Mouse (Mus musculus) myocyte (in vitro differentiated cells): ENCODE data around the gene Gm49380. TPM values are rescaled to one million over a fixed set of nuclear protein-coding genes. Genes with fewer than 3 reads are reported as not detected.

ENCODE experiments used
- H3K27me3 ChIP-seq: one replicate; pipeline ENCODE4 v1.6.1; 2011; ENCODE audit not compliant: control insufficient read depth, insufficient read depth, insufficient read length
- H3K36me3 ChIP-seq: one replicate; pipeline ENCODE4 v1.6.1; 2011; ENCODE audit not compliant: control insufficient read depth, insufficient read depth
- H3K4me2 ChIP-seq: one replicate; pipeline ENCODE4 v1.6.1; 2011; ENCODE audit warnings: low read depth, control low read depth
- H3K4me3 ChIP-seq: one replicate; pipeline ENCODE4 v1.5.1; 2011; ENCODE audit warnings: mild to moderate bottlenecking, control low read depth, moderate library complexity
- H3K79me2 ChIP-seq: one replicate; pipeline ENCODE4 v1.6.1; 2011; ENCODE audit not compliant: control insufficient read depth, insufficient read depth
- H3ac ChIP-seq: one replicate; pipeline ENCODE4 v1.6.1; 2011; ENCODE audit not compliant: control insufficient read depth, insufficient read length
- CEBPB ChIP-seq: IDR thresholded peaks from 2 replicates; pipeline ENCODE4 v1.6.1; 2011; ENCODE audit warnings: mild to moderate bottlenecking, moderate library complexity; ENCODE audit not compliant: poor library complexity, insufficient read depth, severe bottlenecking
- E2F4 ChIP-seq: IDR thresholded peaks from one replicate; pipeline ENCODE4 v1.6.1; 2011; ENCODE audit warnings: mild to moderate bottlenecking, control low read depth, moderate library complexity; ENCODE audit not compliant: insufficient read depth
- MAX ChIP-seq: IDR thresholded peaks from one replicate; pipeline ENCODE4 v1.6.1; 2011; ENCODE audit warnings: low read depth, mild to moderate bottlenecking, control low read depth
- MYOD1 ChIP-seq, 3 experiments: IDR thresholded peaks; one replicate each; pipeline ENCODE4 v1.6.1; 2011; ENCODE audit warnings: control low read depth in 2 of 3, low read depth in 2 of 3, mild to moderate bottlenecking in 2 of 3, moderate library complexity in 1 of 3; ENCODE audit not compliant: insufficient read length in 2 of 3, control insufficient read depth in 1 of 3
- MYOG ChIP-seq, 3 experiments: IDR thresholded peaks; one replicate each; pipeline ENCODE4 v1.6.1; 2011; ENCODE audit warnings: control low read depth in 2 of 3, low read depth in 2 of 3, mild to moderate bottlenecking in 2 of 3; ENCODE audit not compliant: insufficient read length in 2 of 3, control insufficient read depth in 1 of 3, insufficient read depth in 1 of 3
- POLR2A ChIP-seq: IDR thresholded peaks from one replicate; pipeline ENCODE4 v1.6.1; 2011; ENCODE audit warnings: low read depth, mild to moderate bottlenecking, control low read depth, moderate library complexity; ENCODE audit not compliant: insufficient read length
- POLR2AphosphoS2 ChIP-seq: IDR thresholded peaks from one replicate; pipeline ENCODE4 v1.6.1; 2011; ENCODE audit warnings: low read depth, control low read depth; ENCODE audit not compliant: insufficient read length
- REST ChIP-seq: IDR thresholded peaks from one replicate; pipeline ENCODE4 v1.6.1; 2011; ENCODE audit warnings: mild to moderate bottlenecking, control low read depth, moderate library complexity; ENCODE audit not compliant: insufficient read depth, insufficient read length
- SRF ChIP-seq: IDR thresholded peaks from one replicate; pipeline ENCODE4 v1.6.1; 2011; ENCODE audit warnings: low read depth; ENCODE audit not compliant: control insufficient read depth, insufficient read length
- TCF12 ChIP-seq: IDR thresholded peaks from one replicate; pipeline ENCODE4 v1.6.1; 2011; ENCODE audit warnings: mild to moderate bottlenecking, control low read depth; ENCODE audit not compliant: poor library complexity, insufficient read depth, severe bottlenecking
- TCF3 ChIP-seq: IDR thresholded peaks from one replicate; pipeline ENCODE4 v1.6.1; 2011; ENCODE audit warnings: low read depth, control low read depth; ENCODE audit not compliant: insufficient read length
- USF1 ChIP-seq: IDR thresholded peaks from one replicate; pipeline ENCODE4 v1.6.1; 2011; ENCODE audit warnings: low read depth, mild to moderate bottlenecking, control low read depth, moderate library complexity
- polyA plus RNA-seq: library from polyadenylated mRNA; unstranded; fragments of >200 nt; fragmentation: generic; extraction: Trizol; gene quantifications from one replicate; pipeline ENCODE4 v1.2.1, GENCODE M21; 2012; ENCODE audit warnings: missing spikeins

Gene Gm49380
- polyA plus RNA-seq, 1 experiment, result 0.02 TPM

DNA sequence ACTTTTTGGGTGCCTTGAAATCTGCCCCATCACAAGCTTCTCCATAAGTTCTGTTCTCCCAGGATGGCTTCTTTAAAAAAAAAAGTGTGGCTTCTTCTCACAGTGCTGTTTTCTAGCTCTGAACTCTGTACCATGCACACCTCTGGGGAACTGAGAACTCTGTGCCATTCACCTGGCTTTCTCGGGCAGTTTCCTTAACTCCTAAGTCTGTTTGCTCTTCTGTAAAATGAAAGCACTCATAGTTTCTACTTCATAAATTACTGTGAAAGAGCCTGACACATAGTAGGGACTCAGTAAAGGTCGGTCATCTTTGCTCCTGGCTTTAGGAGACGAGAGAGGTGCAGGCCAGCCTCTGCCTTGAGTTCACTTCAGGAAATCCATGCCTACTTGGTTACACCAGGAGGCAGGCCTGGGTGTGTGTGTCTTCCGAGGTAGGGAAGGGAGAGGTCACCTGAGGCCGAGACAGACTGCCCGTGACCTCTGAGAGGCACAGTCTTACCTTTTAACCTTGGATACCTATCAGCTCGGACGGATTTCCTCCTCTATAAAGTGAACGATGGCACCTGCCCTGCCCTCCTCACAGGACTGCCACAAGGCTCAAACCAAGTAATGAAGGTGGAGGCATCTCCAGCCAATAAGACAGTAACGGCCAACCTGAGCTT lies 35.0 kb downstream of the Gm49380 start:
- Histone ChIP-seq H3K4me3 (no peak overlapping the region), H3K27me3 (no peaks in the 10 kb centered on the region), H3K36me3 (no peaks in the 10 kb centered on the region), H3K4me2 (peak overlapping the region; percentile 84), H3K79me2 (no peaks in the 10 kb centered on the region), H3ac (no peak overlapping the region)
- no peak for TF ChIP-seq MAX
- no peak for TF ChIP-seq TCF12
- TF ChIP-seq CEBPB, result no peak
- TF ChIP-seq E2F4, result no peak
- no peak for TF ChIP-seq MYOG (IDR thresholded peaks at IDR 0.05; ENCODE audit: control insufficient read depth in 1 of 3, insufficient read depth in 1 of 3, insufficient read length in 2 of 3, low read depth in 2 of 3)
- TF ChIP-seq TCF3, result no peak
- TF ChIP-seq SRF, result no peak
- no peak for TF ChIP-seq MYOD1 (IDR thresholded peaks at IDR 0.05; ENCODE audit: control insufficient read depth in 1 of 3, insufficient read length in 2 of 3, low read depth in 2 of 3)
- no peak for TF ChIP-seq REST
- no peak for TF ChIP-seq POLR2A
- no peak for TF ChIP-seq POLR2AphosphoS2
- TF ChIP-seq USF1, result no peak

- peak overlapping the region; percentile 27 for H3K4me2 ChIP-seq
- TF ChIP-seq MYOD1 (IDR thresholded peaks at IDR 0.05; ENCODE audit: control insufficient read depth in 1 of 3, insufficient read length in 2 of 3, low read depth in 2 of 3) (peak in 2 of 3 experiments; percentile 64 to 77), TCF12 (no peak)
Measured at GRCm38 (mm10) chr9:44077266-44077910, 35.9 kb downstream of the Gm49380 start.

DNA sequence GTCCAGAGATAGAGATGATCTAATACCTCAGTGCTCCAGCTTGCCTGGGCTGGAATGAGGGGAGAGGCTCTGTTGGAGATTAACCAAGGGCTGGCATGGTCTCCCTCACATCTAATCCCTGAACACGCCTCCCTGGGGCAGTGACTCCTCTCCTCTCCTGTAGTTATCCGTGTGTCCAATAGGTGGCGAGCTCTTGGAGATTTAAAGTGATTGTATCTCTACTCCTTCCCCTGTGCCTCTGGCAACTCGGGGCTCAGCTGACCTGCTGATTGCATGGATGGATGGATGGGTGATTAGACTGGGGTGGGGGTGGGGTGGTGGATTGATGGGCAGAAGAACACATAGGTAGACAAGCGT lies 36.6 kb downstream of the Gm49380 start:
- Histone ChIP-seq H3ac (no peak overlapping the region), H3K4me3 (no peak overlapping the region), H3K79me2 (no peaks in the 10 kb centered on the region), H3K27me3 (no peaks in the 10 kb centered on the region), H3K4me2 (peak overlapping the region; percentile 27), H3K36me3 (no peaks in the 10 kb centered on the region)
- TF ChIP-seq USF1 (no peak), POLR2AphosphoS2 (no peak), POLR2A (no peak), CEBPB (no peak), MAX (no peak), E2F4 (no peak), TCF12 (no peak)

More at GRCm38 (mm10) chr9:44077266-44077910, 35.9 kb downstream of the Gm49380 start:
- Histone ChIP-seq H3K36me3 (no peaks in the 10 kb centered on the region), H3K79me2 (no peaks in the 10 kb centered on the region), H3K4me3 (no peak overlapping the region), H3K27me3 (no peaks in the 10 kb centered on the region), H3ac (no peak overlapping the region)

DNA sequence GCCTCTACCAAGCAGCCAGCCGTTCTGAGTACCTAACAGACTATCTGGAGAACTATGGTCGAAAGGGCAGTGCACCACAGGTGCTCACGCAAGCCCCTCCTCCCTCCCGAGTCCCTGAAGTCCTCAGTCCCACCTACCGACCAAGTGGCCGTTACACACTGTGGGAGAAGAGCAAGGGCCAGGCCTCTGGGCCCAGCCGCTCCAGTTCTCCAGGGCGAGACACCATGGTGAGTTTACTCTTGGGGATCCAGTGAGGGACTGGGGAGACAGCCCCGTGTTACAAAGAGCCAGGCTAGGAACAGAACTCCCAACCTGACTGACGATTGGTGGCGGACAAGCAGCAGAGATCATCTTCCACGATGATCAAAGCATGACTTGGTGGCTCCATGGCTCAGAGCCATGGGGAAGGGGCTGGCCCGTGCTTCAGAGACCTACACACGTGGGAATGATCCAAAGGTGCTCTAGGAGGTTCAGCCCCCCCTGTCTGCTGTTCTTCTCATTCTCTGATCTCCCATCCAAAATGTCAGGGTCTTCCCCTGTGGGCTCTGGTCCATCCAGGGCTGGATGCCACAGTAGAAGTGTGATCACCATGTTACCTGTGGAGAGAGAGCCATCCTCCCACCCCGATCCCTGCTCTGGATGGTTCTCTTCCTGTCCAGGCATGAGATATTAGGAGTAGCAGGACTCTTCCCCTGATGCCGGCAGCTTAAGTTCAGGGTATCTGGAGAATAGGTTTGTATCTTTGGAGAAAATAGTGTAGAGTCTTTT lies 37.1 kb downstream of the Gm49380 start:
- Histone ChIP-seq H3K4me2 (no peak overlapping the region), H3K27me3 (no peaks in the 10 kb centered on the region), H3K79me2 (no peaks in the 10 kb centered on the region), H3ac (no peak overlapping the region), H3K36me3 (no peaks in the 10 kb centered on the region), H3K4me3 (no peak overlapping the region)
- TF ChIP-seq TCF3 (no peak), TCF12 (no peak), MAX (no peak), MYOD1 (IDR thresholded peaks at IDR 0.05; ENCODE audit: control insufficient read depth in 1 of 3, insufficient read length in 2 of 3, low read depth in 2 of 3) (no peak), REST (no peak), SRF (no peak), POLR2A (no peak)

DNA sequence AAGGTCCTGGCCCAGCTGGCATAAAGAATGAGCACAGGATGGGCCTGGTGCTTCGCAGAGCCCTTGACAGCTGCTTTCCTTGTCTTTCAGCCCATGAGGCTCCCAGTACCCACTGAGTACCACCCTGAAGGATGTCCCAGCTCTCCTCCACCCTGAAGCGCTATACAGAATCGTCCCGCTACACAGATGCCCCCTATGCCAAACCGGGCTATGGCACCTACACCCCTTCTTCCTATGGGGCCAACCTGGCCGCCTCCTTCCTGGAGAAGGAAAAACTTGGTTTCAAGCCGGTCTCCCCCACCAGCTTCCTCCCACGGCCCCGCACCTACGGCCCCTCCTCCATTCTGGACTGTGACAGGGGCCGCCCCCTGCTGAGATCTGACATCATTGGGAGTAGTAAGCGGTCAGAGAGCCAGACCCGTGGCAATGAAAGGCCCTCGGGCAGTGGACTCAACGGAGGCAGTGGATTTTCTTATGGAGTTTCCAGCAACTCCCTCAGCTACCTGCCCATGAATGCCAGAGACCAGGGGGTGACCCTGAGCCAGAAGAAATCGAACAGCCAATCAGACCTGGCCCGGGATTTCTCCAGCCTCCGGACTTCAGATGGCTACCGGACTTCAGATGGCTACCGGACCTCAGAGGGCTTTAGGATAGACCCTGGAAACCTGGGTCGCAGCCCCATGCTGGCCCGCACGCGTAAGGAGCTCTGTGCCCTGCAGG lies 37.9 kb downstream of the Gm49380 start:
- H3ac ChIP-seq, result no peak overlapping the region
- no peaks in the 10 kb centered on the region for H3K79me2 ChIP-seq
- H3K36me3 ChIP-seq, result no peaks in the 10 kb centered on the region
- no peak overlapping the region for H3K4me3 ChIP-seq
- H3K4me2 ChIP-seq, result no peak overlapping the region
- TF ChIP-seq MAX (no peak), MYOD1 (IDR thresholded peaks at IDR 0.05; ENCODE audit: control insufficient read depth in 1 of 3, insufficient read length in 2 of 3, low read depth in 2 of 3) (no peak), MYOG (IDR thresholded peaks at IDR 0.05; ENCODE audit: control insufficient read depth in 1 of 3, insufficient read depth in 1 of 3, insufficient read length in 2 of 3, low read depth in 2 of 3) (no peak), POLR2A (no peak), E2F4 (no peak), USF1 (no peak), POLR2AphosphoS2 (no peak), TCF3 (no peak), CEBPB (no peak), SRF (no peak), TCF12 (no peak), REST (no peak)
- H3K27me3 ChIP-seq, result no peaks in the 10 kb centered on the region
